Mouse (Mus musculus): ENCODE data around the gene Acot7.

DNA sequence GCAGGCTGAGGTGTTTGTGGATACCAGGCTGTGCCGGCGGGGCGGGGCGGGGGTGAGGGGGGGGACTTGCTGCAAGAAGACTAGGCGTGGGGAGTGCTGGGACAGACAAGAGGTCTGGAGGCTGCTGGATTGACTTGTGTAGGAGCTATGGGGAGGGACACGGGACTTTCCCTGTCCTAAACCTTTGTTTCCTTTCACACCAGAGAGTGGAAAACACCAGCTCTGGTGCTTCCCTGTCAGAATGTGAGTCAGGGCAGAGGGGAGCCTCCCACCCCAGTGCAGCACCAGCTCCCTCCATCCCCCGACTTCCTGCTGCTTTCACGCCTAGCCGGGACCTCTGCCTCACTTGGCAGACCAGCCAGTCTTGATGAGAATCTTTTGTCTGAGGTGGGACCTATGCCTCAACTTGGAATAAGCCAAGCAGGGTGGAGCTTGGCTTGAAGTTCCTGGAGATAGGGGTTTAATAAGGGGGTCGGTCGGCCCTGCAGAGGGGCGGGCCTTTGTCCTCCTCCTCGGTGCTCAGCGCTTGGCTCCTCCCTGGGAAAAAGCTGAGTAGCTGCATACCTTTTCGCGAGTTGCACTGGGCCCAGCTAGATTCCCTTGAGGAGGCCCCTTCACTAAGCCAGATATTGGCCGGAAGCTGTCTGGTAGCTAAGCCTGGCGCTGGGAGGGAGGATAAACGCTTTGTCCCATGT, 7.7 kb downstream of the Acot7 start:
- TF ChIP-seq CTCF (IDR thresholded peaks at IDR 0.05; ENCODE audit: low read depth) (no peak), EP300 (IDR thresholded peaks at IDR 0.05; ENCODE audit: low read depth) (no peak)
